Mouse (Mus musculus) olfactory bulb, adult 2 months (tissue): ENCODE data around the gene Inava. TPM values are rescaled to one million over a fixed set of nuclear protein-coding genes. Genes with fewer than 3 reads are reported as not detected.

Experiments used
- H3K27ac ChIP-seq: fragments of 200-500 bp; 2 replicates; pipeline ENCODE4 v1.5.1; 2012; ENCODE audit warnings: low read depth, low read length; ENCODE audit not compliant: insufficient read depth
- H3K4me1 ChIP-seq: fragments of 200-500 bp; 2 replicates; pipeline ENCODE4 v1.6.1; 2012; ENCODE audit warnings: low read length; ENCODE audit not compliant: control insufficient read depth, insufficient read depth
- H3K4me3 ChIP-seq: fragments of 200-500 bp; 2 replicates; pipeline ENCODE4 v1.5.1; 2012; ENCODE audit warnings: mild to moderate bottlenecking, low read depth, low read length, moderate library complexity; ENCODE audit not compliant: insufficient read depth
- CTCF ChIP-seq: fragments of 200-500 bp; IDR thresholded peaks from 2 replicates; pipeline ENCODE4 v1.5.1; 2012; ENCODE audit warnings: low read depth, mild to moderate bottlenecking, low read length, moderate library complexity; ENCODE audit not compliant: insufficient read depth
- POLR2A ChIP-seq: fragments of 200-500 bp; IDR thresholded peaks from 2 replicates; pipeline ENCODE4 v1.6.1; 2012; ENCODE audit warnings: mild to moderate bottlenecking, low read depth, low read length, moderate library complexity; ENCODE audit not compliant: insufficient read depth
- WGBS: fragments of 180-500 bp; shearing (Covaris S2); methylation state at CpG from one replicate; pipeline ENCODE4 v1.1.7; 2018; 5-methylcytosine and 5-hydroxymethylcytosine counted together
- polyA plus RNA-seq: library from polyadenylated mRNA; stranded (reverse); fragments of >200 nt; gene quantifications from 2 replicates; pipeline ENCODE4 v1.2.4, GENCODE M21; 2012; ENCODE audit warnings: low replicate concordance; ENCODE audit not compliant: missing spikeins, insufficient read depth, insufficient read length

Gene Inava
- polyA plus RNA-seq, 1 experiment, result not detected

- 25% methylated on average over 23 of the region's 23 CpGs for WGBS
- H3K4me1 ChIP-seq, result peaks cover 17% of the 10 kb centered on the region
Observed at GRCm38 (mm10) chr1:136232986-136233790, 876 bp downstream of the Inava start.

GRCm38 (mm10) chr1:136232285-136232926, 1.7 kb downstream of the Inava start:
- Histone ChIP-seq H3K4me1 (peaks cover 18% of the 10 kb centered on the region), H3K4me3 (no peak overlapping the region), H3K27ac (no peak overlapping the region)
- no peak for TF ChIP-seq CTCF
- no peak for TF ChIP-seq POLR2A
- WGBS, result 42% methylated on average over 9 of the region's 9 CpGs

More at GRCm38 (mm10) chr1:136232986-136233790, 876 bp downstream of the Inava start:
- TF ChIP-seq POLR2A, result no peak
- TF ChIP-seq CTCF, result no peak
- H3K4me3 ChIP-seq, result peak overlapping the region; percentile 61
- no peak overlapping the region for H3K27ac ChIP-seq

- TF ChIP-seq CTCF (no peak), POLR2A (no peak)
- Histone ChIP-seq H3K27ac (no peak overlapping the region), H3K4me1 (peaks cover 18% of the 10 kb centered on the region), H3K4me3 (no peak overlapping the region)
- 34% methylated on average over 6 of the region's 6 CpGs for WGBS
Observed at GRCm38 (mm10) chr1:136231596-136231995, 2.5 kb downstream of the Inava start.

- 93% methylated on average over 11 of the region's 11 CpGs for WGBS
- TF ChIP-seq CTCF (no peak), POLR2A (no peak)
- peaks cover 18% of the 10 kb centered on the region for H3K4me1 ChIP-seq
- H3K4me3 ChIP-seq, result no peak overlapping the region
- no peak overlapping the region for H3K27ac ChIP-seq
Observed at GRCm38 (mm10) chr1:136230201-136230600, 3.9 kb downstream of the Inava start.

- Histone ChIP-seq H3K4me1 (peaks cover 14% of the 10 kb centered on the region), H3K4me3 (no peak overlapping the region), H3K27ac (no peak overlapping the region)
- TF ChIP-seq POLR2A, result no peak
- TF ChIP-seq CTCF, result no peak
- 44% methylated on average over 6 of the region's 6 CpGs for WGBS
Observed at GRCm38 (mm10) chr1:136229040-136229373, 5.1 kb downstream of the Inava start.

GRCm38 (mm10) chr1:136228328-136229039, 5.6 kb downstream of the Inava start:
- peaks cover 13% of the 10 kb centered on the region for H3K4me1 ChIP-seq
- TF ChIP-seq POLR2A, result no peak
- no peak for TF ChIP-seq CTCF
- H3K27ac ChIP-seq, result no peak overlapping the region
- WGBS, result 42% methylated on average over 13 of the region's 13 CpGs
- H3K4me3 ChIP-seq, result no peak overlapping the region

GRCm38 (mm10) chr1:136227870-136228269, 6.2 kb downstream of the Inava start:
- Histone ChIP-seq H3K27ac (no peak overlapping the region), H3K4me3 (no peak overlapping the region), H3K4me1 (peaks cover 12% of the 10 kb centered on the region)
- no peak for TF ChIP-seq CTCF
- no peak for TF ChIP-seq POLR2A
- WGBS, result 58% methylated on average over 4 of the region's 4 CpGs

GRCm38 (mm10) chr1:136226626-136227025, 7.4 kb downstream of the Inava start:
- TF ChIP-seq CTCF (no peak), POLR2A (no peak)
- Histone ChIP-seq H3K4me1 (peaks cover 12% of the 10 kb centered on the region), H3K4me3 (no peak overlapping the region), H3K27ac (no peak overlapping the region)
- WGBS, result 94% methylated on average over 8 of the region's 8 CpGs

GRCm38 (mm10) chr1:136225846-136226245, 8.2 kb downstream of the Inava start:
- Histone ChIP-seq H3K4me3 (no peak overlapping the region), H3K27ac (no peak overlapping the region), H3K4me1 (peaks cover 12% of the 10 kb centered on the region)
- TF ChIP-seq POLR2A, result no peak
- no peak for TF ChIP-seq CTCF
- 97% methylated on average over 8 of the region's 8 CpGs for WGBS
